Mouse (Mus musculus) myocyte (in vitro differentiated cells): ENCODE measurements at regions not wholly inside any gene's neighbourhood (a gene's known extent, or its start where the extent isn't known, plus 50 kb on each side); places are given as distances from the start of the nearest gene placed in this dataset.

Experiments used
- H3K27me3 ChIP-seq: one replicate; pipeline ENCODE4 v1.6.1; 2011; ENCODE audit not compliant: control insufficient read depth, insufficient read depth, insufficient read length
- H3K36me3 ChIP-seq: one replicate; pipeline ENCODE4 v1.6.1; 2011; ENCODE audit not compliant: control insufficient read depth, insufficient read depth
- H3K4me2 ChIP-seq: one replicate; pipeline ENCODE4 v1.6.1; 2011; ENCODE audit warnings: low read depth, control low read depth
- H3K4me3 ChIP-seq: one replicate; pipeline ENCODE4 v1.5.1; 2011; ENCODE audit warnings: mild to moderate bottlenecking, control low read depth, moderate library complexity
- H3K79me2 ChIP-seq: one replicate; pipeline ENCODE4 v1.6.1; 2011; ENCODE audit not compliant: control insufficient read depth, insufficient read depth
- H3ac ChIP-seq: one replicate; pipeline ENCODE4 v1.6.1; 2011; ENCODE audit not compliant: control insufficient read depth, insufficient read length
- CEBPB ChIP-seq: IDR thresholded peaks from 2 replicates; pipeline ENCODE4 v1.6.1; 2011; ENCODE audit warnings: mild to moderate bottlenecking, moderate library complexity; ENCODE audit not compliant: poor library complexity, insufficient read depth, severe bottlenecking
- E2F4 ChIP-seq: IDR thresholded peaks from one replicate; pipeline ENCODE4 v1.6.1; 2011; ENCODE audit warnings: mild to moderate bottlenecking, control low read depth, moderate library complexity; ENCODE audit not compliant: insufficient read depth
- MAX ChIP-seq: IDR thresholded peaks from one replicate; pipeline ENCODE4 v1.6.1; 2011; ENCODE audit warnings: low read depth, mild to moderate bottlenecking, control low read depth
- MYOD1 ChIP-seq, 3 experiments: IDR thresholded peaks; one replicate each; pipeline ENCODE4 v1.6.1; 2011; ENCODE audit warnings: control low read depth in 2 of 3, low read depth in 2 of 3, mild to moderate bottlenecking in 2 of 3, moderate library complexity in 1 of 3; ENCODE audit not compliant: insufficient read length in 2 of 3, control insufficient read depth in 1 of 3
- MYOG ChIP-seq, 3 experiments: IDR thresholded peaks; one replicate each; pipeline ENCODE4 v1.6.1; 2011; ENCODE audit warnings: control low read depth in 2 of 3, low read depth in 2 of 3, mild to moderate bottlenecking in 2 of 3; ENCODE audit not compliant: insufficient read length in 2 of 3, control insufficient read depth in 1 of 3, insufficient read depth in 1 of 3
- POLR2A ChIP-seq: IDR thresholded peaks from one replicate; pipeline ENCODE4 v1.6.1; 2011; ENCODE audit warnings: low read depth, mild to moderate bottlenecking, control low read depth, moderate library complexity; ENCODE audit not compliant: insufficient read length
- POLR2AphosphoS2 ChIP-seq: IDR thresholded peaks from one replicate; pipeline ENCODE4 v1.6.1; 2011; ENCODE audit warnings: low read depth, control low read depth; ENCODE audit not compliant: insufficient read length
- REST ChIP-seq: IDR thresholded peaks from one replicate; pipeline ENCODE4 v1.6.1; 2011; ENCODE audit warnings: mild to moderate bottlenecking, control low read depth, moderate library complexity; ENCODE audit not compliant: insufficient read depth, insufficient read length
- SRF ChIP-seq: IDR thresholded peaks from one replicate; pipeline ENCODE4 v1.6.1; 2011; ENCODE audit warnings: low read depth; ENCODE audit not compliant: control insufficient read depth, insufficient read length
- TCF12 ChIP-seq: IDR thresholded peaks from one replicate; pipeline ENCODE4 v1.6.1; 2011; ENCODE audit warnings: mild to moderate bottlenecking, control low read depth; ENCODE audit not compliant: poor library complexity, insufficient read depth, severe bottlenecking
- TCF3 ChIP-seq: IDR thresholded peaks from one replicate; pipeline ENCODE4 v1.6.1; 2011; ENCODE audit warnings: low read depth, control low read depth; ENCODE audit not compliant: insufficient read length
- USF1 ChIP-seq: IDR thresholded peaks from one replicate; pipeline ENCODE4 v1.6.1; 2011; ENCODE audit warnings: low read depth, mild to moderate bottlenecking, control low read depth, moderate library complexity

DNA sequence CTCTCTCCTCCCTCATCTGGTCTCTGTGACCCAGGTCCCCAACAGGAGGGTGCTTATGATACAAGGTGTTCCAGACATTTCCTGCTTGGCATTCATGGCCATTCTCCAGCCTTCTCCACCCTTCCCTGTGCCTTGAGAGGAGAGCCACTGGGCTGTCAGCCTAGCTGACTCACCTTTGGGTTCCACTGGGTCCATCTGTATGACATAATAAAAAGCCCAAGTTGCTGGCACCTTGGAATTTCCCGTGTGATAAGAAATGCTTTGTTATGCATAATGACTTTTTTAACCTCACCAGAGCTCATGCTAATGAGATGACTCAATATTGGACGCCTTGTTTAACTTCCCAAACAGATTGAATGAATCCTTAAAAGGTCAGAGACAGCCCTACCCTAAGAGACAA is 236.2 kb downstream of the Fam43a start:
- Histone ChIP-seq H3K79me2 (no peaks in the 10 kb centered on the region), H3K27me3 (peaks cover 5% of the 10 kb centered on the region), H3K4me3 (no peak overlapping the region), H3K4me2 (no peak overlapping the region), H3ac (no peak overlapping the region), H3K36me3 (no peaks in the 10 kb centered on the region)
- TF ChIP-seq POLR2AphosphoS2 (no peak), E2F4 (no peak), MAX (no peak), TCF3 (no peak), SRF (no peak), REST (no peak), MYOD1 (IDR thresholded peaks at IDR 0.05; ENCODE audit: control insufficient read depth in 1 of 3, insufficient read length in 2 of 3, low read depth in 2 of 3) (no peak), CEBPB (no peak)

DNA sequence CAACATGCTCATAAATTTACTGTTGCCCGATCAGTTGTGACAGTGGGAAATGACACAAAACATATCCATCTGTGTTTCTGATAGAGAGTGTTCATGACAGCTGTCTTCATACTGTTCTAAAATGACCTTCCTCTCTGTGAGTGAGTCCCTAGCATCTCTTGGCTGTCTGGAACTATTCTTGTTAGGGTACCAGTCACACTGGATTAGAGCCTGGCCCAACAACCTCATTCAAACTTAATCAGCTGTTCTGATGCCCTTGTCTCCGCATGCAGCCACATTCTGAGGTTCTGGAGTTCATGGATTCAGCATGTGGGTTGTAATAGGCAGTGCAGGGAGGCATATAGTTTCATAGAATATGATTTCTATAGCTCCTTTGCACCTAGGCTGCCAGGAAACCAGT is 238.4 kb downstream of the Xxylt1 start:
- no peak overlapping the region for H3K4me3 ChIP-seq
- no peak for TF ChIP-seq POLR2AphosphoS2
- no peak for TF ChIP-seq TCF3
- no peak for TF ChIP-seq MAX
- TF ChIP-seq TCF12: no peak
- no peak for TF ChIP-seq POLR2A
- TF ChIP-seq CEBPB: no peak
- no peak for TF ChIP-seq SRF
- no peak for TF ChIP-seq REST
- TF ChIP-seq MYOD1 (IDR thresholded peaks at IDR 0.05; ENCODE audit: control insufficient read depth in 1 of 3, insufficient read length in 2 of 3, low read depth in 2 of 3): no peak
- TF ChIP-seq USF1: no peak
- TF ChIP-seq MYOG (IDR thresholded peaks at IDR 0.05; ENCODE audit: control insufficient read depth in 1 of 3, insufficient read depth in 1 of 3, insufficient read length in 2 of 3, low read depth in 2 of 3): no peak
- no peak for TF ChIP-seq E2F4
- H3K36me3 ChIP-seq: no peaks in the 10 kb centered on the region
- H3ac ChIP-seq: no peak overlapping the region
- no peaks in the 10 kb centered on the region for H3K79me2 ChIP-seq
- H3K4me2 ChIP-seq: no peak overlapping the region
- H3K27me3 ChIP-seq: no peaks in the 10 kb centered on the region

DNA sequence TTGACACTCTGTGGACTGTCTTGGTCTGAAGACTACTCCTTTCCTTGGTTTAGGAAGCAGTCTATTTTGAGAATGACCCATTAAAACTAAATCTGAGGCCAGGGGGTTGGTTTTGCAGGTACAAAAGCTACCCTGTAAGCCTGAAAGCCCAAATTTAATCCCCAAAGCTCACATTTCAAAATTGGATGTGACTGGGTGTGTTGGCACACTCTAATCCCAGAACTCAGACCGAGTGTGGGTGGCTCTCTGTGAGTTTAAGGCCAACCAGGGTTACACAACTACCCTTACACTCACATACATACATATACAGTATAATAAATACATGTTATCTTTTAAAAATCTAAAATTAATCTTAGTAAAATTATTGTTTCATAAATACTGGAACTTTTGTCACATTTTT is 228.6 kb downstream of the Xxylt1 start:
- Histone ChIP-seq H3K4me2 (no peak overlapping the region), H3K36me3 (no peaks in the 10 kb centered on the region), H3K27me3 (peaks cover 8% of the 10 kb centered on the region), H3K79me2 (no peaks in the 10 kb centered on the region), H3ac (no peak overlapping the region), H3K4me3 (no peak overlapping the region)
- no peak for TF ChIP-seq SRF
- TF ChIP-seq E2F4: no peak
- no peak for TF ChIP-seq TCF12
- TF ChIP-seq MYOG (IDR thresholded peaks at IDR 0.05; ENCODE audit: control insufficient read depth in 1 of 3, insufficient read depth in 1 of 3, insufficient read length in 2 of 3, low read depth in 2 of 3): no peak
- TF ChIP-seq USF1: no peak
- TF ChIP-seq MYOD1 (IDR thresholded peaks at IDR 0.05; ENCODE audit: control insufficient read depth in 1 of 3, insufficient read length in 2 of 3, low read depth in 2 of 3): no peak
- no peak for TF ChIP-seq POLR2AphosphoS2
- no peak for TF ChIP-seq MAX
- TF ChIP-seq CEBPB: no peak

DNA sequence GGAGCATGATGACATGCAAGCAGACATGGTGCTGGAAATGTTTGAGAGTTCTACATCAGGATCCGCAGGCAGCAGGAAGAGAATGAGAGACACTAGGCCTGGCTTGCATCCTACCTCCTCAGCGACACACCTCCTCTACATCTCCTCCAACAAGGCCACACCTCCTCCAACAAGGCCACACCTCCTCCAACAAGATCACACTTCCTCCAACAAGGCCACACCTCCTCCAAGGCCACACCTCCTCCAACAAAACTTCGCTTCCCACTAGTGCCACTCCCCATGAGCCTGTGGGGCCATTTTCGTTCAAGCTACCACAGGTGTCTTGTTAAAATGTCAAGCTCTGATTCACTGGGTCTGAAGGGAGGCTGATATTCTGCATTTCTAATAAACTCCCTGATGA is 226.5 kb downstream of the Xxylt1 start:
- no peak for TF ChIP-seq MAX
- no peak for TF ChIP-seq CEBPB
- no peak for TF ChIP-seq E2F4
- TF ChIP-seq MYOD1 (IDR thresholded peaks at IDR 0.05; ENCODE audit: control insufficient read depth in 1 of 3, insufficient read length in 2 of 3, low read depth in 2 of 3): no peak
- TF ChIP-seq POLR2A: no peak
- TF ChIP-seq USF1: no peak
- no peaks in the 10 kb centered on the region for H3K36me3 ChIP-seq
- no peak overlapping the region for H3K4me2 ChIP-seq
- H3ac ChIP-seq: no peak overlapping the region
- H3K4me3 ChIP-seq: no peak overlapping the region
- no peaks in the 10 kb centered on the region for H3K79me2 ChIP-seq
- H3K27me3 ChIP-seq: peaks cover 5% of the 10 kb centered on the region

DNA sequence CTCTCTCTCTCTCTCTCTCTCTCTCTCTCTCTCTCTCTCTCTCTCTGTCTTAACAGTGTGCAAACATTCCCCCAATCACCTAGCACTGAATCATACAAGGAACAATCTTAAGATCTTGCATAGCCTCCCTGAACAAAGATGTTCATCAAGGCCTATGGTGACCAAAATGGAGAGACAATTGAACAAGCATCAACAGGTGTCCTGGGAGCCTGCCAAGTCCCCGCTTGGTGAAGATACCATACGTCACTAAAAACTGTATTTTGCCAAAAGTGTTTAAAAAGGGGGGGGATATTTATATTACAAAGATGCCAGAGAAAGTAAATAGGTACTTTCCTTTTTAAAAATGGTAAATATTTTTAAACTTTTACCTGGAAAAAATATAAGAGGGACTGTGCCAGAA is 223.6 kb downstream of the Xxylt1 start:
- no peak overlapping the region for H3ac ChIP-seq

More for the DNA sequence above, 223.6 kb downstream of the Xxylt1 start:
- Histone ChIP-seq H3K36me3 (no peaks in the 10 kb centered on the region), H3K79me2 (no peaks in the 10 kb centered on the region), H3K4me3 (no peak overlapping the region), H3K27me3 (peaks cover 5% of the 10 kb centered on the region), H3K4me2 (no peak overlapping the region)
- TF ChIP-seq REST: no peak
